Mouse (Mus musculus) cerebellum, adult 2 months (tissue): ENCODE results near the gene Tle6.

Experiments used
- CTCF ChIP-seq: fragments of 200-500 bp; IDR thresholded peaks from 2 replicates; pipeline ENCODE4 v1.5.1; 2011; ENCODE audit warnings: low read depth, mild to moderate bottlenecking, control low read depth, low read length, moderate library complexity, borderline replicate concordance; ENCODE audit not compliant: insufficient read depth
- POLR2A ChIP-seq: fragments of 200-500 bp; IDR thresholded peaks from 2 replicates; pipeline ENCODE4 v1.6.1; 2011; ENCODE audit warnings: low read length, control low read depth, borderline replicate concordance; ENCODE audit not compliant: insufficient read depth

DNA sequence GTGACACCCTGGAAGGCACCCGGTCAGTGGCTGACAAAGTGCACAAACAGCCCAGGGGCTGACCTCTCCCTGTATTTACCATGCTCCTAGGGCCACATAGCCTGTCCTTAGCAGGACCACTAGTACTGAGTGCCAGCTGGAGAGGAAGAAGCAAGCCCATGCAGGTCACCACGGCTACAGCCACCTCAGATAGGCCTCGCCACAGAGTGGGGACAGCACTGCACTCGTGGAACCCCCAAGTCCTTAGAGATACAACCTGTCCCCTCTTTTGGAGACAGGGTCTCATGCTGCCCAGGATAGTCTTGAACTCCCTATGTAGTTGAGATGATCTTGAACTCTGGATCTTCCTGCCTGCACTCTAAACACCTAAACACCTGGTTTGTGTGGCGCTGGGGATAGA, 59.5 kb downstream of the Tle6 start:
- no peak for TF ChIP-seq POLR2A
- TF ChIP-seq CTCF = no peak
